Mouse (Mus musculus): ENCODE results near the gene Qtrt1. TPM values are rescaled to one million over a fixed set of nuclear protein-coding genes. Genes with fewer than 3 reads are reported as not detected.

Qtrt1 gene
- polyA plus RNA-seq, 1 experiment, result 23.7 TPM

DNA sequence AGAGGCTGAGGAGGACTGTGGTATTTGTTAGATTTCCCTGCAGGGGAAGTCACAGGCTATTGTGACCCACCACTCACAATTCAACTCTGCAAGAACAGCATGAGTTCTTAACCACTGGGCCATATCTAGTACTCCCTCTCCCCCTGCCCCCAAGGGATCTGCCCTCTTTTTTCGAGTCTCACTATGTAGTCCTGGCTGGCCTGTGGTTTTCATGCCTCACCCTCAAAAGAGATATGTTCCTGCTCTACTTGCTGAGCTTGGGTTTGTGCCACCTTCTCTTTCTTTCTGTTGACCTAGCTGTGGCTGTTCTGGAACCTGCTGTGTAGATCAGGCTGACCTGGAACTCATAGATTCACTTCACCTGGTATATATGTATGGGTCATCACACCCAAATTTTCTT is 39.1 kb upstream of the Qtrt1 start:
- no peak overlapping the region for H3K27ac ChIP-seq (ENCODE audit: insufficient read depth, low read depth, low read length)
- no peak for TF ChIP-seq CTCF (conservative IDR thresholded peaks at IDR 0.05; ENCODE audit: insufficient read depth, insufficient read length, low read depth, low read length)
- H3K4me1 ChIP-seq (ENCODE audit: control insufficient read depth, insufficient read depth, low read length), result no peaks in the 10 kb centered on the region; the same call in 1 of the 2 replicates
- DNase-seq, result no peak
- H3K27me3 ChIP-seq (replicated peaks; ENCODE audit: control insufficient read depth, insufficient read depth, low read length), result no peaks in the 10 kb centered on the region
- WGBS, result 52% methylated on average over 1 of the region's 1 CpGs
- H3K4me3 ChIP-seq (ENCODE audit: insufficient read depth, low read depth, low read length), result no peak overlapping the region
- no peaks in the 10 kb centered on the region for H3K36me3 ChIP-seq (ENCODE audit: control insufficient read depth, insufficient read depth, low read length)

DNA sequence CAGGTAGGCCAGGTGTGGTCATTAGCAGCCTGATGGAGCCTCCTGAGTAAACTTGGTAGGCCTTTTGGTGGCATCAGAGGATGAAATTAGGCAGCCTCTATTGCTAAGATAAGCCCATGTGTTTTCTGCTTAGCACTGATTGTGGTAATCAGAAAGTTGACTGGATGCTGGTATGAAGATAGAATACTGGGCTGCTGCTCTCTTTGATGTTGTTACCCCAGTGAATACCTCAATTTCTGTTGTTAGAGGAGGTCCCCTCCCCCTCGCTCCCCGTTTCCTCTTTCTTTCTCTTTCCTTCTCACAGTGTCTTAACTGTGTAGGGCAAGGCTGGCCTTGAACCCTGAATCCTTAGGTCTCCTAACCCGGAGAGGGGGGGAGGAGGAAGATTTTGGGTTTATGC is 32.4 kb upstream of the Qtrt1 start:
- Histone ChIP-seq H3K4me1 (ENCODE audit: control insufficient read depth, insufficient read depth, low read length) (peaks cover 5% of the 10 kb centered on the region; the same call in 1 of the 2 replicates), H3K27me3 (replicated peaks; ENCODE audit: control insufficient read depth, insufficient read depth, low read length) (no peaks in the 10 kb centered on the region), H3K27ac (ENCODE audit: insufficient read depth, low read depth, low read length) (no peak overlapping the region), H3K36me3 (ENCODE audit: control insufficient read depth, insufficient read depth, low read length) (no peaks in the 10 kb centered on the region), H3K4me3 (ENCODE audit: insufficient read depth, low read depth, low read length) (no peak overlapping the region)
- DNase-seq, result no peak
- no peak for TF ChIP-seq POLR2A (IDR thresholded peaks at IDR 0.05; ENCODE audit: low read depth, low read length)
- TF ChIP-seq CTCF (conservative IDR thresholded peaks at IDR 0.05; ENCODE audit: insufficient read depth, insufficient read length, low read depth, low read length), result no peak
- 79% methylated on average over 3 of the region's 3 CpGs for WGBS

DNA sequence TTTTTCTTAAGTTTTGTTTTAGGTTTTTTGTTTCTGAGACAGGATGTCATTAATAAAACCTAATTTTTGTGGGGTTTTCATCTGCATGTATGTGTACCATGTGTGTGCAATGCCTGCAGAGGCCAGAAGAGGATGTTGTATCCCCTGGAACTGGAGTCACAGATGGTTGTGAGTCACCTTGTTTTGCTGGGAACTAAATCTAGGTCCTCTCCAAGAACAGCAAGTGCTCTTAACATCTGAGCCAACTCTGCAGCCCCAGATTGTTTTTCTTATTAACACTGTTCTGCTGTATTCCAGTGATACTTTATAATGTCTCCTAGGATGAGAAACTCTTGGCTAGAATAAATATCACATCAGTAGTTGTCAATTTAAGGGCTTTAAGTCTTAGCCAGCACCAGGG is 30.8 kb upstream of the Qtrt1 start:
- Histone ChIP-seq H3K27me3 (replicated peaks; ENCODE audit: control insufficient read depth, insufficient read depth, low read length) (no peaks in the 10 kb centered on the region), H3K4me3 (ENCODE audit: insufficient read depth, low read depth, low read length) (no peak overlapping the region), H3K4me1 (ENCODE audit: control insufficient read depth, insufficient read depth, low read length) (peaks cover 5% of the 10 kb centered on the region; the same call in 1 of the 2 replicates), H3K36me3 (ENCODE audit: control insufficient read depth, insufficient read depth, low read length) (no peaks in the 10 kb centered on the region), H3K27ac (ENCODE audit: insufficient read depth, low read depth, low read length) (no peak overlapping the region)
- no peak for TF ChIP-seq CTCF (conservative IDR thresholded peaks at IDR 0.05; ENCODE audit: insufficient read depth, insufficient read length, low read depth, low read length)
- TF ChIP-seq POLR2A (IDR thresholded peaks at IDR 0.05; ENCODE audit: low read depth, low read length), result no peak
- DNase-seq, result no peak

DNA sequence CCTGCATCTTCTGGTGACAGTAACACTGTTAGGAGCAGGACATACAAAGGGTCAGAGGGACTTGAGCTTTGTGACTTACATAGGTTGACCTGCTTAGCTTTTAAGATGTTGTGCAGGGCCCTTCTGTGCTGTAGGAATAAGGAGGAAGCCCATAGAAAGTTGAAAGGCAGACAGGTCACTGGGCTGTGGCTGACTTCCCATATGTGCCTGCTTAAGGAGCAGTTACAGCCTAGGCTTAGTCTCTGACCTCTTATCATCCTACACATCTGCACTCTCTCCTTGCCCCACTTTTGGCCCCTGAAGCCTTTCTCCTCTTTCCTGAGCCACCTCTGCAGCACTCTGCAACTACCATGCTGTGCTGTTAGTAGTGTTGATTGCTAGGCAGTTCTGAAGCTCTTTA is 27.7 kb upstream of the Qtrt1 start:
- DNase-seq, result no peak
- no peaks in the 10 kb centered on the region for H3K36me3 ChIP-seq (ENCODE audit: control insufficient read depth, insufficient read depth, low read length)
- H3K4me3 ChIP-seq (ENCODE audit: insufficient read depth, low read depth, low read length), result no peak overlapping the region
- peaks cover 5% of the 10 kb centered on the region; the same call in 1 of the 2 replicates for H3K4me1 ChIP-seq (ENCODE audit: control insufficient read depth, insufficient read depth, low read length)
- no peak overlapping the region for H3K27ac ChIP-seq (ENCODE audit: insufficient read depth, low read depth, low read length)
- TF ChIP-seq CTCF (conservative IDR thresholded peaks at IDR 0.05; ENCODE audit: insufficient read depth, insufficient read length, low read depth, low read length) (no peak), POLR2A (IDR thresholded peaks at IDR 0.05; ENCODE audit: low read depth, low read length) (no peak)
- H3K27me3 ChIP-seq (replicated peaks; ENCODE audit: control insufficient read depth, insufficient read depth, low read length), result no peaks in the 10 kb centered on the region

DNA sequence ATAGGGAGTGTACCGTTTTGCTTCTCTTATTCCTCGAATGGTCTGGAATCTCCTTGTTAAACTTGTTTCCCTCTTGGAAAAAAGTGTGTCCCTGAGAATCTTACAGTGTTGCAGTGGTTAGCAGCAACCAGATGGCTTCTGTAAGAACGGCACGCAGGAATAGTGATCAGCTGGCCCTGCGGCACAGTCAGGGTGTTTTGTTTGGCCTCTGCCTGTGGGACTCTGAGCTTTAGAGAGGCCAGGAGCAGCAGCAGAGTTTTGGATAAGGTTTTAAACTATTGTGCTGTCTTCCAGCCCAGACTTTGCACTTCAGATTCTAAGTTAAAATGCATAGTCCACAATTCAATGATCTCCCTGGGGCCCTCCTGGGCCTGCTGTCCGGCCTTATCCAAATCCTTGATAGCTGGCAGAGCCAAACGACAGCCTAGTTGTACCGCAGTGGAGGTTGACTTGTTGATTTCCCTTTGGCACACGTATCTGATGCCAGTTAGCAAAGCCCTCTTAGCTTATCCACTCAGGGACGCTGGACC is 18.9 kb upstream of the Qtrt1 start:
- Histone ChIP-seq H3K27me3 (replicated peaks; ENCODE audit: control insufficient read depth, insufficient read depth, low read length) (no peaks in the 10 kb centered on the region), H3K4me3 (ENCODE audit: insufficient read depth, low read depth, low read length) (no peak overlapping the region), H3K4me1 (ENCODE audit: control insufficient read depth, insufficient read depth, low read length) (0 out of 2 replicates have a peak, but pooled peaks cover 2% of the 10 kb centered on the region), H3K36me3 (ENCODE audit: control insufficient read depth, insufficient read depth, low read length) (no peaks in the 10 kb centered on the region; the same call in none of the 2 replicates), H3K27ac (ENCODE audit: insufficient read depth, low read depth, low read length) (no peak overlapping the region; the same call in 1 of the 2 replicates)
- TF ChIP-seq CTCF (conservative IDR thresholded peaks at IDR 0.05; ENCODE audit: insufficient read depth, insufficient read length, low read depth, low read length), result no peak
- WGBS, result 57% methylated on average over 10 of the region's 10 CpGs
- DNase-seq, result peak; percentile 54

DNA sequence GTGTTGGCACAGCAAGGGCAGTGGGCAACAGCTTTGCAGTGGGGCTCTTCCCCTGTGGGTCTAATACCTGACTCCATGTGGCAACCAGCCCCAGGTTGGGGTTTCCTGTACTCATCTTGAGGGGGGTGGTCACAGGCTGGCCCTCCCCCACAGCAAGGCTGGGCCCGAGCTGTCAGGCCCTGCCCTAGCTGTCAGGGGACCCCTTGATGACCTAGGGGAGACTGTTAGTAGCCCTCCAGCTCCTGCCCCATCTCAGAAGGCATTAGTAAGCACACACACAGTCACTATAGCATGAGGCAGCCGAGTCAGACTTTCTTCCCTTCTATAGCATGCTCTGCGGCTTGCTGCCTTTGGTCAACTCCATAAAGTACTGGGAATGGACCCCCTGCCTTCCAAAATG is 15.9 kb upstream of the Qtrt1 start:
- no peaks in the 10 kb centered on the region; the same call in 1 of the 2 replicates for H3K36me3 ChIP-seq (ENCODE audit: control insufficient read depth, insufficient read depth, low read length)
- no peak overlapping the region for H3K4me3 ChIP-seq (ENCODE audit: insufficient read depth, low read depth, low read length)
- no peak overlapping the region for H3K27ac ChIP-seq (ENCODE audit: insufficient read depth, low read depth, low read length)
- TF ChIP-seq POLR2A (IDR thresholded peaks at IDR 0.05; ENCODE audit: low read depth, low read length), result no peak
- TF ChIP-seq CTCF (conservative IDR thresholded peaks at IDR 0.05; ENCODE audit: insufficient read depth, insufficient read length, low read depth, low read length), result no peak
- H3K4me1 ChIP-seq (ENCODE audit: control insufficient read depth, insufficient read depth, low read length), result 0 out of 2 replicates have a peak, but pooled peaks cover 2% of the 10 kb centered on the region
- H3K27me3 ChIP-seq (replicated peaks; ENCODE audit: control insufficient read depth, insufficient read depth, low read length), result no peaks in the 10 kb centered on the region
- WGBS, result 79% methylated on average over 3 of the region's 3 CpGs
- no peak for DNase-seq

DNA sequence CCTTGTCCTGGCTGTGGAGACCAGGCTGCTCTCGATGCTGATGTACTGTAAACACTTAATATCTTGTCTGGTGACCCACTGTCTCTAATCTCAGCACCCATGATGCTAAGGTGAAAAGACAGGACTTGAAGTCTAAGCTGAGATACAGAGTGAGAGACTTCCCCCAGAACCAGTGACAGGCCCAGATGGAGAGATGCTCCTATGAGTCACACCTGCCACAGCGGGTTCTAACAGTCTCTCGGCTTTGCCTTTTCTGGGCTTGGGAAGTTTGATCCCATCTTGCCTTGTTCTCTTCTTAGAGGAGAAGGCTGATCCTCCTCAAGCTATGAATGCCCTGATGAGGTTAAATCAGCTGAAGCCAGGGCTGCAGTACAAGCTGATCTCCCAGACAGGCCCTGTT is 14.5 kb upstream of the Qtrt1 start:
- Histone ChIP-seq H3K27me3 (replicated peaks; ENCODE audit: control insufficient read depth, insufficient read depth, low read length) (no peaks in the 10 kb centered on the region), H3K36me3 (ENCODE audit: control insufficient read depth, insufficient read depth, low read length) (no peaks in the 10 kb centered on the region; the same call in 1 of the 2 replicates), H3K4me1 (ENCODE audit: control insufficient read depth, insufficient read depth, low read length) (0 out of 2 replicates have a peak, but pooled peaks cover 2% of the 10 kb centered on the region), H3K4me3 (ENCODE audit: insufficient read depth, low read depth, low read length) (no peak overlapping the region), H3K27ac (ENCODE audit: insufficient read depth, low read depth, low read length) (no peak overlapping the region)
- DNase-seq, result no peak
- TF ChIP-seq CTCF (conservative IDR thresholded peaks at IDR 0.05; ENCODE audit: insufficient read depth, insufficient read length, low read depth, low read length), result no peak
- no peak for TF ChIP-seq POLR2A (IDR thresholded peaks at IDR 0.05; ENCODE audit: low read depth, low read length)
- 95% methylated on average over 3 of the region's 3 CpGs for WGBS
